In genomic region chr9:27098092-27098491, GRCm38 (mm10) we compare ENCODE assay signal across 13 mouse cellular contexts. TPM values are rescaled to one million over a fixed set of nuclear protein-coding genes. Genes with fewer than 3 reads are reported as not detected.
DNase-seq lines count a peak whose midpoint lies in the region; ATAC-seq and TF ChIP-seq lines count a peak whose summit lies in the region.
"Had no signal": no experiment of that assay in that cellular context is flagged by ENCODE, and none has a peak within 500 bp of the region (broad histone marks: within the 10 kb centered on the region; RNA-seq: fewer than 3 reads in every experiment).

No protein-coding gene starts in this region.

- no peak overlapping the region for H3K4me3 ChIP-seq in kidney, adult 2 months (ENCODE audit: insufficient read depth, low read depth, low read length)
- no peak overlapping the region for H3K4me3 ChIP-seq in kidney, embryonic 16.5 days (ENCODE audit: low read length)
- no peak overlapping the region for H3K4me3 ChIP-seq in midbrain, postnatal 0 days (ENCODE audit: low read depth, low read length)
- H3K4me3 ChIP-seq: neural tube, embryonic 13.5 days had no signal

- H3K27me3 ChIP-seq in kidney, adult 2 months (replicated peaks; ENCODE audit: control insufficient read depth, insufficient read depth, low read length) = no peaks in the 10 kb centered on the region
- H3K27me3 ChIP-seq in kidney, embryonic 16.5 days (ENCODE audit: insufficient read depth, low read length) = no peaks in the 10 kb centered on the region
- H3K27me3 ChIP-seq in midbrain, postnatal 0 days (ENCODE audit: insufficient read depth, low read length) = no peaks in the 10 kb centered on the region
- H3K27me3 ChIP-seq: neural tube, embryonic 13.5 days had no signal

- DNase-seq in adrenal gland, adult 2 months = peak; percentile 31
- no peak for DNase-seq in adrenal gland, postnatal 4 days (ENCODE audit: low spot score in 2 of 2)
- DNase-seq in kidney, adult 2 months = peak; percentile 59
- no peak for DNase-seq in kidney, adult 18-20 months
- DNase-seq in midbrain, postnatal 0 days (ENCODE audit: low spot score) = no peak
- DNase-seq in thymus, postnatal 14 days = no peak
- no peak for DNase-seq in layer of hippocampus, adult 8-10 months (ENCODE audit: low spot score in 2 of 2)
- DNase-seq: cerebellum, adult 9-11 months had no signal

- no peak overlapping the region for H3K9ac ChIP-seq in kidney, embryonic 16.5 days (replicated peaks; ENCODE audit: low read length)
- no peak overlapping the region for H3K9ac ChIP-seq in midbrain, postnatal 0 days (replicated peaks; ENCODE audit: low read length, poor library complexity, severe bottlenecking)
- H3K9ac ChIP-seq: neural tube, embryonic 13.5 days had no signal

- TF ChIP-seq POLR2A in kidney, adult 2 months (IDR thresholded peaks at IDR 0.05; ENCODE audit: low read depth, low read length) = no peak

- ATAC-seq in kidney, embryonic 16.5 days (ENCODE audit: low FRiP score, low TSS enrichment) = peak; percentile 62; the same call in 1 of the 2 replicates
- ATAC-seq in midbrain, postnatal 0 days (ENCODE audit: low FRiP score) = no peak
- ATAC-seq: inflammation-experienced regulatory T-cells, adult 6 months had no signal

- H3K4me2 ChIP-seq in kidney, embryonic 16.5 days (replicated peaks; ENCODE audit: low read depth, low read length) = no peak overlapping the region
- no peak overlapping the region for H3K4me2 ChIP-seq in midbrain, postnatal 0 days (ENCODE audit: low read depth, low read length, poor library complexity, severe bottlenecking)
- H3K4me2 ChIP-seq: heart, embryonic 11.5 days; neural tube, embryonic 13.5 days had no signal

- 31% methylated on average over 4 of the region's 4 CpGs for WGBS in kidney, adult 2 months
- WGBS in kidney, embryonic 16.5 days = 23% methylated on average over 4 of the region's 4 CpGs
- WGBS in midbrain, postnatal 0 days = 25% methylated on average over 4 of the region's 4 CpGs

- H3K4me1 ChIP-seq in kidney, adult 2 months (ENCODE audit: control insufficient read depth, insufficient read depth, low read length) = no peaks in the 10 kb centered on the region
- H3K4me1 ChIP-seq in kidney, embryonic 16.5 days (ENCODE audit: insufficient read depth, low read length) = peaks cover 3% of the 10 kb centered on the region
- H3K4me1 ChIP-seq in midbrain, postnatal 0 days (ENCODE audit: insufficient read depth, low read length) = no peaks in the 10 kb centered on the region

- no peaks in the 10 kb centered on the region for H3K9me3 ChIP-seq in kidney, embryonic 16.5 days (ENCODE audit: low read length)
- H3K9me3 ChIP-seq in midbrain, postnatal 0 days (ENCODE audit: low read length) = no peaks in the 10 kb centered on the region
- H3K9me3 ChIP-seq: G1E; neural tube, embryonic 13.5 days had no signal

- H3K36me3 ChIP-seq in kidney, adult 2 months (ENCODE audit: control insufficient read depth, insufficient read depth, low read length) = 0 out of 2 replicates have a peak, but pooled peaks cover 3% of the 10 kb centered on the region
- peaks cover 61% of the 10 kb centered on the region for H3K36me3 ChIP-seq in kidney, embryonic 16.5 days (ENCODE audit: insufficient read depth, low read length)
- peaks cover 49% of the 10 kb centered on the region for H3K36me3 ChIP-seq in midbrain, postnatal 0 days (ENCODE audit: insufficient read depth, low read length)

- TF ChIP-seq CTCF in kidney, adult 2 months (conservative IDR thresholded peaks at IDR 0.05; ENCODE audit: insufficient read depth, insufficient read length, low read depth, low read length) = no peak
- peak; percentile 28 for TF ChIP-seq CTCF in midbrain, postnatal 0 days (IDR thresholded peaks at IDR 0.05)

- peak overlapping the region; percentile 43; the same call in 1 of the 2 replicates for H3K27ac ChIP-seq in kidney, adult 2 months (ENCODE audit: insufficient read depth, low read depth, low read length)
- H3K27ac ChIP-seq in kidney, embryonic 16.5 days (ENCODE audit: low read length) = peak overlapping the region; percentile 68
- no peak overlapping the region for H3K27ac ChIP-seq in midbrain, postnatal 0 days (ENCODE audit: low read depth, low read length)
- H3K27ac ChIP-seq: neural tube, embryonic 13.5 days had no signal

RNA-seq across cellular contexts. Expression of gene Jam3, which starts 57.1 kb away (rescaled TPM):
- 10 to 100 TPM; 29.8 to 35.7 TPM for total RNA-seq in adrenal gland, adult 2 months (2021)
- polyA plus RNA-seq in adrenal gland, adult 2 months (2012; rRNA removed) = 19.2 and 23.5 TPM in 2 replicates
- 10 to 100 TPM; 42.3 to 42.7 TPM for total RNA-seq in adrenal gland, postnatal 4 days (2021)
- polyA plus RNA-seq in kidney, adult 2 months (2012; rRNA removed) = 35.5 and 37.1 TPM in 2 replicates
- polyA plus RNA-seq in kidney, embryonic 16.5 days (2015; fragmentation: Nextera tagmentation; extraction: Ambion mirVana) = 81.5 TPM in 2 replicates
- total RNA-seq in midbrain, postnatal 0 days (2014; rRNA removed) = 20.6 and 37.3 TPM in 2 replicates
- polyA plus RNA-seq in midbrain, postnatal 0 days (2015; fragmentation: Nextera tagmentation; extraction: Ambion mirVana) = 28.8 and 29.2 TPM in 2 replicates
- total RNA-seq in layer of hippocampus, adult 8-10 months (2022) = 10 to 100 TPM; 37.2 to 45.0 (median 41.6) TPM
- total RNA-seq: G1E had no signal
- polyA plus RNA-seq: G1E had no signal

Comparison
In these comparisons a context has a peak if more than half of its experiments do, and no peak if none do; other contexts are left out.
1. DNase-seq: peak in adrenal gland, adult 2 months (single experiment) and kidney, adult 2 months (single experiment); none in adrenal gland, postnatal 4 days (0 of 2), kidney, adult 18-20 months (single experiment), midbrain, postnatal 0 days (single experiment), thymus, postnatal 14 days (single experiment) and layer of hippocampus, adult 8-10 months (0 of 2).